Mouse (Mus musculus): ENCODE data around the gene Gm31371. TPM values are rescaled to one million over a fixed set of nuclear protein-coding genes. Genes with fewer than 3 reads are reported as not detected.
"Not testable (repeated sequence)": the region's sequence is repeated elsewhere in the genome, so short reads cannot be mapped to it uniquely, and the experiment has no call there.

The Gm31371 gene
- 0.04 TPM in 1 of 2 replicates, not detected in the other for polyA plus RNA-seq (2012; rRNA removed)

- DNase-seq (ENCODE audit: low read depth, low spot score) = not testable (repeated sequence)
- WGBS = 63% methylated on average over 3 of the region's 4 CpGs
These were observed at the start of gene Gm31371 for GRCm38 (mm10) chr8:19903092-19903491. Gm31371 (plus strand) TSS chr8:19903392.

GRCm38 (mm10) chr8:19906425-19907055 lies 3.3 kb downstream of the Gm31371 start:
- not testable (repeated sequence) for DNase-seq (ENCODE audit: low read depth, low spot score)
- WGBS = 77% methylated on average over 7 of the region's 8 CpGs

- WGBS = 81% methylated on average over 5 of the region's 6 CpGs
- DNase-seq (ENCODE audit: low read depth, low spot score) = not testable (repeated sequence)
These were observed 5.7 kb downstream of the Gm31371 start for GRCm38 (mm10) chr8:19908841-19909321.

GRCm38 (mm10) chr8:19919086-19919485 lies 15.9 kb downstream of the Gm31371 start:
- WGBS = 58% methylated on average over 2 of the region's 3 CpGs
- DNase-seq (ENCODE audit: low read depth, low spot score) = not testable (repeated sequence)

GRCm38 (mm10) chr8:19934274-19934673 lies 31.1 kb downstream of the Gm31371 start:
- not testable (repeated sequence) for DNase-seq (ENCODE audit: low read depth, low spot score)
- 75% methylated on average over 1 of the region's 6 CpGs for WGBS

GRCm38 (mm10) chr8:19935541-19936030 lies 32.4 kb downstream of the Gm31371 start:
- 67% methylated on average over 2 of the region's 2 CpGs for WGBS
- DNase-seq (ENCODE audit: low read depth, low spot score) = not testable (repeated sequence)

GRCm38 (mm10) chr8:19960935-19961334 lies 57.7 kb downstream of the Gm31371 start:
- no peak for DNase-seq (ENCODE audit: low read depth, low spot score)

GRCm38 (mm10) chr8:19963766-19964165 lies 60.6 kb downstream of the Gm31371 start:
- 71% methylated on average over 2 of the region's 2 CpGs for WGBS
- not testable (repeated sequence) for DNase-seq (ENCODE audit: low read depth, low spot score)

More at GRCm38 (mm10) chr8:19960935-19961334, 57.7 kb downstream of the Gm31371 start:
- WGBS = 75% methylated on average over 2 of the region's 2 CpGs

GRCm38 (mm10) chr8:19968151-19968550 lies 65.0 kb downstream of the Gm31371 start:
- not testable (repeated sequence) for DNase-seq (ENCODE audit: low read depth, low spot score)
- 53% methylated on average over 2 of the region's 2 CpGs for WGBS

- 89% methylated on average over 6 of the region's 6 CpGs for WGBS
- not testable (repeated sequence) for DNase-seq (ENCODE audit: low read depth, low spot score)
These were observed 72.0 kb downstream of the Gm31371 start for GRCm38 (mm10) chr8:19975237-19975636.

Other genes starting within 250 kb of the Gm31371 start
- not detected in 2 replicates for gene 4930467E23Rik, start 173.8 kb upstream of the Gm31371 start, polyA plus RNA-seq (2012; rRNA removed)